Mouse (Mus musculus): ENCODE measurements around the gene Traf1. TPM values are rescaled to one million over a fixed set of nuclear protein-coding genes. Genes with fewer than 3 reads are reported as not detected.

Gene Traf1
- 0.46 and 1.6 TPM in 2 replicates for polyA plus RNA-seq (2015; fragmentation: Nextera tagmentation; extraction: Ambion mirVana)

DNA sequence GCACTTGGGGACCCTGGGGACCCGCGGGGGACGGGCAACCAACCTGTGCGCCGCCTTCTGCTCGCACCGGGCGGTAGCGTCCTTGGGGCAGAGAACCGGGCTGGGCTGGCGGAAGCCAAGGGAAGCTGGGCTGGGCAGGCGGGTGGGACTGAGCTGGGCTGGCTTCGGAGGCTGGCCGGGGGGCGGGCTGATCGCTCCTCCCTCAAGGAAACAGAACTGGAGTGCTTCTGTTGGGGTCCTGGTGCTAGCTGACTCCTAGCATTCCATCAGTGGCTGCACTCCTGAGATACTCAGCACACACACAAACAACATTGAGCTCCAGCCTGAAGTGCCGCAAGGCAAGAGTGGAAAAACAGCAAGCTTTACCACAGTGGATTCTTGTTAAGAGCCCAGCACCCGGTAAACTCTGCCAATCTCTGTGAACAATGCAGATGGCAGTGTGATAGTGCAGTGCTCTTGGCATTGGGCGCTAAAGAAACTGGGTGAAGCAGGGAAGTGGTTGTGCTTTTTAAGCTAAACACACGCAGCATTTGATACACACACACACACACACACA is at the start of gene Traf1:
Gene Traf1, minus strand, starts transcription at position 292 of the 556 bp plus-strand sequence.
- no peaks in the 10 kb centered on the region for H3K36me3 ChIP-seq
- no peak within 1 kb of the TSS for H3K27ac ChIP-seq (replicated peaks)
- H3K4me1 ChIP-seq: peaks cover 3% of the 10 kb centered on the region; the same call in 1 of the 2 replicates
- H3K9ac ChIP-seq (replicated peaks): no peak within 1 kb of the TSS
- peak within 1 kb of the TSS; percentile 23; the same call in 1 of the 2 replicates for H3K4me2 ChIP-seq (replicated peaks)
- H3K27me3 ChIP-seq: no peaks in the 10 kb centered on the region
- no peaks in the 10 kb centered on the region for H3K9me3 ChIP-seq
- ATAC-seq (replicated peaks): no peak
- 13% methylated on average over 20 of the region's 20 CpGs for WGBS
- no peak within 1 kb of the TSS for H3K4me3 ChIP-seq

DNA sequence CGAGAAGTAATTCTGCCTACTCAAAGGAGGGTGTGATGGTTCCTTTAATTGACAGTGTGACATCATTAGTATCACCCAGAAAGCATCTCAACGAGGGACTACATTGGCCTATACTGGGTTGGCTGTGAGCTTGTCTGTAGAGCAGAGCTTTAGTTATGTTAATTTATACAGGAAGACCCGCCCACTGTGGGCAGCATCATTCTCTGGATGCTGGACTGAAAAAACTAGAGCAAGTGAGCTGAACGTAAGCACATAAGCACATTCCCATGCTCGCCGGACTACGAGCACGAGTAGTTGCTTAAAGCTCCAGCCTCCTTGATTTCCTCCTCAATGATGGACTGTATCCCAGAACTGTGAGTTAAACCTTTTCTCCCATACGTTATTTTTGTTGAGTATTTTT is 37.4 kb upstream of the Traf1 start:
- Histone ChIP-seq H3K9me3 (no peaks in the 10 kb centered on the region), H3K36me3 (no peaks in the 10 kb centered on the region), H3K27ac (replicated peaks) (no peak overlapping the region), H3K9ac (replicated peaks) (no peak overlapping the region), H3K4me3 (no peak overlapping the region), H3K4me1 (peaks cover 6% of the 10 kb centered on the region), H3K4me2 (replicated peaks) (no peak overlapping the region), H3K27me3 (no peaks in the 10 kb centered on the region)
- WGBS: 66% methylated on average over 9 of the region's 9 CpGs
- ATAC-seq (replicated peaks): no peak

DNA sequence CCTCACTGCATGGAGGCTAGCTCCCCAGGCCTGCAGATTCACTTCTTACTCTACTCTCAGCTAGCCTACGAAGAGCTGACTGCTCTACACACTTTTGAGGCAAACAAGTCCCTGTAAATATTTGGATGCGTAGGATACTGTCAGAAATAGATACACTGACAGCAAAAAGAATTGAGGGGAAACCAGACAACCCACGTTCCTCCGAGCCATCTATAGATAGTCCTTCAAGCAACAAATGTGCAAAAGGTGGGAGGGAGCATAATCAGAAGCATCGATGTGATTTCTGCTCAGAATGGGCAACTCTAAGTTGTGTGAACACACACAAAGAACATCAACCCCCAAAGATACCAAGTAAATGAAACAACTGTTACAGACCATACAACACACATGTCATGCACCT is 34.9 kb upstream of the Traf1 start:
- H3K36me3 ChIP-seq: no peaks in the 10 kb centered on the region
- no peak overlapping the region for H3K4me3 ChIP-seq
- H3K27me3 ChIP-seq: no peaks in the 10 kb centered on the region
- H3K4me1 ChIP-seq: peaks cover 20% of the 10 kb centered on the region
- no peak for ATAC-seq (replicated peaks)
- H3K4me2 ChIP-seq (replicated peaks): no peak overlapping the region
- H3K9me3 ChIP-seq: no peaks in the 10 kb centered on the region
- H3K9ac ChIP-seq (replicated peaks): no peak overlapping the region
- no peak overlapping the region for H3K27ac ChIP-seq (replicated peaks)
- 91% methylated on average over 5 of the region's 5 CpGs for WGBS

DNA sequence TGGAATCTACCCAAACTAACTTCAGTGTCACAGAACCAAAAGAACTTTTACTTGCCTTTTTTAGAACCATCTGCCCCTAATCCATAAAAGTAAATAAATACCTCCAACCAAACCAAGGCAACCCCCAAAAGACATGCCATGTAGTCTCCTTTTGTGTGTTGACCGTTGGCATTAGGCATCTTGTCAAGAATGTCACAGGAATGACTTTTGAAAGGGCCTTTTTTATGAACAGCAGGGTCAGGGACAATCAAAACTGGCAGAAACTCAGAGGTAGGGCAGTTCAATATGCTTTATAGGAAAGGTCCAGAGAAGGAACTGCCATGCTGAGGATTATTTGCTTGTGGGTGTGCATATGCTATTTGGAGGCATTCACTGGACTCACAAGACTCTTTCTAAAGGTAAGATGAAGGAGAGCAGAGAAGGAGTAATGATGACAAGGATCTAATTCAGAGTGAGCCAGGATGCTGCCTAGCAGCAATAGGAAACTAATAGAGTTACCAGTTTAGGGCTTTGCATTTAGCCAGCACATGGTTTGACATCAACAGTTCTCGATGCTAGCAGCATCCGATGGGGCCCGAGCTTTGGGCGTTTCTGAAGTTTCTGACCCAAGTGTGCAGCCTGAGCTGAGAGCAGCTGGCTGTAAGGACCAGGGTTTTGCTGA is 32.3 kb upstream of the Traf1 start:
- Histone ChIP-seq H3K4me2 (replicated peaks) (no peak overlapping the region), H3K4me1 (peaks cover 22% of the 10 kb centered on the region), H3K9ac (replicated peaks) (no peak overlapping the region), H3K27ac (replicated peaks) (peak overlapping the region; percentile 57), H3K27me3 (no peaks in the 10 kb centered on the region), H3K4me3 (no peak overlapping the region), H3K9me3 (no peaks in the 10 kb centered on the region), H3K36me3 (no peaks in the 10 kb centered on the region)
- ATAC-seq (replicated peaks): peak; percentile 64
- 7% methylated on average over 5 of the region's 5 CpGs for WGBS

DNA sequence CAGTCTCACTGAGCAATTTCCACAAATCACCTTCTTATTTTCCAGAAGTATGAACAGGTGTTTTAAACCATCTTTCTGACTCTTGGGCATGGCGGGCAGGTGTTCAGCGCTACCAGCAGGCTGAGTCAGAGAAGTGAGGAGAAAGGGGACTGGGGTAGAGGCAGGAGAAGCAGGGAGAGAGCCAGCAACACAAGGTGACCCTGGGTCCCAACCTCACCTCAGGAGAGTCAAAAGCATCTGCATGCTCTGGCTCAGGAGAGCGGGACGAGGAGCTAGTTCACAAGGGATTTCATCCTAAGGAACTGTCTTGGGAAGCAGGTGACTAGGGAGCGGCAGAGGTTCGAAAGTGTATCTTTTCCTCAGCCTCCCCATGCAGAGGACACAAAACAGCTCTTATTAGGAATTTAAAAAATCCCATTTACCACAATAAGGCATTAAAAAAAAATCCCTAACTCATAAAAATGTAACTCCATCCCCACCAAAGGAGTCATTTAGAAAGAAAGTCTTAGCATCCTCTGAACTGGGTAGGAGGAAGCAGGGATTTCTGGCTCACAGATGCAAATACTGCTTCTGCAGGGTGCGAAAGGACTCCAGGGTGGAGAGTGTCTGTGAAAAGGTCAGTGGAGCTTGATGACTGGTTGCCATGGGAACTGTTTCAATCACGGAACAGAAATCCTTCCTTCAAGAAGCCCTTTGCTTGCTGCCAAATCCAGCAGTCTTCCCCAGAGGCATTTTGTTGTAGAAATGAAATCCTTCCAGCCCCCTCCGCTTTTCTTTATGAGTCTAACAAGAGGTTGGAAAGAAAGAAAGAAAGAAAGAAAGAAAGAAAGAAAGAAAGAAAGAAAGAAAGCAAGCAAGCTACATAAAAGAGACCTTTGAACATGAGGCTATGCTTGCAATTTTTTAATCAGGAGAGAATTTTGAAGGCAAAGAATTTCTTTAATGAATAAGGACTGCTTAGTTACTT is 31.4 kb upstream of the Traf1 start:
- Histone ChIP-seq H3K9ac (replicated peaks) (no peak overlapping the region), H3K27ac (replicated peaks) (peak overlapping the region; percentile 57), H3K27me3 (no peaks in the 10 kb centered on the region), H3K9me3 (no peaks in the 10 kb centered on the region), H3K4me1 (peaks cover 22% of the 10 kb centered on the region), H3K36me3 (no peaks in the 10 kb centered on the region), H3K4me2 (replicated peaks) (0 out of 2 replicates have a peak overlapping the region, but pooled peaks have one; percentile 6), H3K4me3 (no peak overlapping the region)
- 7% methylated on average over 9 of the region's 9 CpGs for WGBS
- ATAC-seq (replicated peaks): peak; percentile 90

DNA sequence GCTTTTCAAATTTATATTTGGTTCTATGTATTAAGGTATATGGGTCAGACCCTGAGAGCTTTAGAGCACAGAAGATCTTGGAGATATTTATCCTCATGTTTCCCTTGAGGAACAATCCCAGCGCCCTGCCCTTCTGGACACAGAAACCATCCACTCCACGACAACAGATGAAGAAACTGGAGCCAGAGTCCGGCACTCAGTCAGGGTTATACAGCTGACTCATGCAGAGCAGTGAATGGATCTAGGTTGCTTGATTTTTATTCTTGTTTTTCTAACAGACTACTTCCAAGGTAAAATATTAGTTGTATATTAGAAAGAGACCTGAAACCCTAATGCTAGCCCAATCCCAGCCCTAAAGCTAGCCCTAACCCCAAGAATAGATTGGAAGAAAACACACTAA is 30.4 kb upstream of the Traf1 start:
- H3K4me3 ChIP-seq: no peak overlapping the region
- H3K9ac ChIP-seq (replicated peaks): no peak overlapping the region
- WGBS: 75% methylated on average over 3 of the region's 3 CpGs
- H3K36me3 ChIP-seq: no peaks in the 10 kb centered on the region
- H3K4me2 ChIP-seq (replicated peaks): no peak overlapping the region
- no peak overlapping the region for H3K27ac ChIP-seq (replicated peaks)
- ATAC-seq (replicated peaks): no peak
- H3K27me3 ChIP-seq: no peaks in the 10 kb centered on the region
- no peaks in the 10 kb centered on the region for H3K9me3 ChIP-seq
- H3K4me1 ChIP-seq: peaks cover 22% of the 10 kb centered on the region

DNA sequence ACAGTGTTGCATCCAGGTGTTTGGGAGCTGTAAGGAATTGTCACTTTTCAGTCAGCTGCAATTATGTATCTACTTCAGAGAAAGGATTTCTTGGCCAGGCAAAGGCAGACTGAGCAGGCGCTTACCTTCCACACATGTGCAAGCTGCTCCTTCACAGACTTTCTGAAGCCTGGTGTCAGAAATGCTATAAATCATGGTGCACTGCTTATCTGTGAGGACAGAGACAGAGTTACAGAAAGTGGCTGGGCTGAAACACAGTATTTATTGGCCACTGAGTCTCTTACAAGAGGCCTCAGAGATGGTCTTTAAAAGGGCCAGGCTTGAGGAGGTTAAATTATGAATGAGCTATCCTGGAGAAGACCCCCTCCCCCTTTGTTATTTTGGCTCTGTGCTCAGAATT is 28.2 kb upstream of the Traf1 start:
- Histone ChIP-seq H3K4me3 (no peak overlapping the region), H3K27me3 (no peaks in the 10 kb centered on the region), H3K4me2 (replicated peaks) (no peak overlapping the region), H3K36me3 (no peaks in the 10 kb centered on the region), H3K9me3 (no peaks in the 10 kb centered on the region), H3K27ac (replicated peaks) (no peak overlapping the region), H3K9ac (replicated peaks) (no peak overlapping the region), H3K4me1 (peaks cover 22% of the 10 kb centered on the region)
- no peak for ATAC-seq (replicated peaks)
- WGBS: 75% methylated on average over 1 of the region's 1 CpGs

DNA sequence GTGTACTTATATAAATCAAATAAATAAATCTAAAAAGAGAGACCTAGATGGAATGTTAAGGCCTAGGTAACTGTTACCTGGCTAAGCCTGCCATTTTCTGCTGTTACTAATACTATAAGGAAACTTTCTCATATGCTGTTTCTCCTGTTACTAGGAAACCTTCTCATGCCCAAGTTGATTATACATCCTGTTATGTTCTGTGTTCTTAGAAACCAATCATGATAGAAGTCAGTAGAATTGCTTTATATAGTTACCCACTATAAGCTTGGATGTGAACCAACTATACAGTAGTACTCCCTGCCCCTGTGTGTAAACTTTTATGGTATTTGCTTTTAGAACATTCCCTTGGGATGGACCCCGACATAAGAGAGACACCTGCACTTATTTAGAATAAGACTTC is 26.0 kb upstream of the Traf1 start:
- Histone ChIP-seq H3K27ac (replicated peaks) (no peak overlapping the region), H3K4me3 (no peak overlapping the region), H3K27me3 (no peaks in the 10 kb centered on the region), H3K9me3 (no peaks in the 10 kb centered on the region), H3K4me1 (peaks cover 10% of the 10 kb centered on the region; the same call in 1 of the 2 replicates), H3K4me2 (replicated peaks) (no peak overlapping the region), H3K36me3 (no peaks in the 10 kb centered on the region), H3K9ac (replicated peaks) (no peak overlapping the region)
- 80% methylated on average over 1 of the region's 1 CpGs for WGBS
- no peak for ATAC-seq (replicated peaks)

DNA sequence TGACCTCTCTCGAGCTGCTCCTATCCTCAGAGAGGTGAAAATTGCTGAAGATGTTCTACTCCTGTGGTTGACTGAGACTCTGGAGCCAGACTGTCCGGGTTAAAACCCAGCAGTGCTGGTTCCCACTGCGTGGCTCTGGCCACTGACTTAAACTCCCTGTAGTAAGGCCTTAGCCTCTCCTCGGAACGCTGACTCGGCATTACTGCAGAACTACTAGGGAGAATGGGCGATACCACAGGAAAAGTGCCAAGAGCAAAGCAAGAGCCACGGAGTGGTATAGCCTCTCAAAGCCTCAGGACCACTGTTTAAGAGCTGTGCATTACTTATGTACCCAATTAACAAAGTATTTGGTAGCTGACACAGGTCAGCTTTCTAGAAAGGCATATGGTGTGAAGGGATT is 23.3 kb upstream of the Traf1 start:
- Histone ChIP-seq H3K9me3 (no peaks in the 10 kb centered on the region), H3K36me3 (no peaks in the 10 kb centered on the region), H3K27ac (replicated peaks) (no peak overlapping the region), H3K4me3 (no peak overlapping the region), H3K9ac (replicated peaks) (no peak overlapping the region), H3K4me1 (peaks cover 17% of the 10 kb centered on the region), H3K27me3 (no peaks in the 10 kb centered on the region), H3K4me2 (replicated peaks) (no peak overlapping the region)
- no peak for ATAC-seq (replicated peaks)
- WGBS: 87% methylated on average over 8 of the region's 8 CpGs

DNA sequence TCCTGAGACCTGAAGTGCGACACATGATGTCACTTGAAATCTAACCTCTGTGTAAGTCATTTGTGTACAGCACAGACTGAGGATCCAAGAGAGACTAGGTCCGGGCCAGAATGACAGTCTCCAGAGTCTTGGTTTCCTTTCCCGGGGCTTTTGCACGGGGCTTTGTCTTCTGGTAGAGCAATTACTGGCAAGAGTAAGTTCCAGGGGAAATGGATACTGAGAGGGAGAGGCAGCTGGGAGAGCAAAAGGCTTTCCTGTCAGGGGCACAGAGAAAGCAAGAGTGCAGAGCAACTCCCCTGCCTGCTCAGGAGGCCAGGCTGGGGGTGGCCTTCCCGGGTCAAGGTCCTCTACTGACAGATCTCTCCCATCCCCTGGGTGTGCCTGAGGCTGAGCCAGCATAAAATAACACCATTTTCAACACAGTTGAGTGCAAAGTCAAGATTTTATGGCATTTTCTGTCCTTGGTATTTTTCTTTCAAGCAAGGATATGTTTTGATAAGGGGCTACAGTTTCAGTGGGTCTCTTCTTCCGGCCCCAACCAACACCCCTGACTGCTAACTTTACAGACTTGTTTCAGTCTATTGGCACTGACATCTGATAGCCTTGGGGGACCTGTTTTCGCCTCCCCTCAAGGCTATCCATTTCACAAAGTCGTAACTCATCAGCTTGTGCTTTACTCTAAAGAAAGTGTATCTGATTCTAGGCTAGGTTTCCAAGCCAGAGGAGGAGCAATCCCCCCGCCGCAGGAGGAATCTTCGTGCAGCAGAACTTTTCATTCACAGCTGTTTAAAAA is 21.5 kb upstream of the Traf1 start:
- 69% methylated on average over 11 of the region's 11 CpGs for WGBS
- Histone ChIP-seq H3K27ac (replicated peaks) (no peak overlapping the region), H3K36me3 (no peaks in the 10 kb centered on the region)

DNA sequence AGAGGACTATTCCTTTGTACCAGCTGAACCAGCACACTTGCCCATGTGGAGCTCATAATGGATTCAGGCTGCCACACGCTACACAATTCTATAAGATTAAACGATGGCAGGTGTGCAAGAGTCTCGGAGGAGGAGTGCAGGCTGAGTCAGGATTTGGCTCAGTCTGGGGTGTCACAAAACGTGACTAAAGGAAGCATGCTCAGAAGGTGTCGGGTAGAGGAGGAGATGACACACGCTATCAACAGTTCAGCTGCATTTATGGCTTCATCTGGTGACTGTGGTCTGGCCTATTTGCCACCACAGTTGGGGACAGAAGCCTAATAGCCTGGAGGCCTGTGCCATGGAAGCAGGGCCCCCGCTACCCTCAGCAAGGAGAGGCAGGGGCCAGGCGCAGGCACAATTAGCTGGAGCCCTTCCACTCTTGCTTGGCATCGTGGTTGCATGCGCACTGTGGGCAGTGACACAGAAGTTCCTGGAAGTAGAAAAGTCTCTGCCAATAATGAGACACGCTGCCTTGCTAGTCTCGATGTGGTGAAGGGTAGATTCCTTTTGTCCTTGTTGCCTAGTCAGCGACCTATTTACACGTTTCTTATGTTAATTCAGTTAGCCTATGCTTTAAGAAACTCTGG is 20.6 kb upstream of the Traf1 start:
- Histone ChIP-seq H3K9me3 (no peaks in the 10 kb centered on the region), H3K4me1 (peaks cover 14% of the 10 kb centered on the region), H3K9ac (replicated peaks) (no peak overlapping the region), H3K27me3 (no peaks in the 10 kb centered on the region), H3K4me3 (no peak overlapping the region), H3K36me3 (no peaks in the 10 kb centered on the region), H3K27ac (replicated peaks) (peak overlapping the region; percentile 17; the same call in 1 of the 2 replicates), H3K4me2 (replicated peaks) (no peak overlapping the region)
- WGBS: 40% methylated on average over 14 of the region's 14 CpGs
- peak; percentile 46; the same call in 1 of the 2 replicates for ATAC-seq (replicated peaks)

More for the DNA sequence above, 21.5 kb upstream of the Traf1 start:
- ATAC-seq (replicated peaks): no peak
- peaks cover 14% of the 10 kb centered on the region for H3K4me1 ChIP-seq
- H3K4me3 ChIP-seq: no peak overlapping the region
- H3K4me2 ChIP-seq (replicated peaks): no peak overlapping the region
- no peaks in the 10 kb centered on the region for H3K27me3 ChIP-seq
- no peak overlapping the region for H3K9ac ChIP-seq (replicated peaks)
- no peaks in the 10 kb centered on the region for H3K9me3 ChIP-seq

Measured in forebrain, embryonic 15.5 days (tissue).